Mouse (Mus musculus): ENCODE results near the gene Abca8b. TPM values are rescaled to one million over a fixed set of nuclear protein-coding genes. Genes with fewer than 3 reads are reported as not detected.

The Abca8b gene
- polyA plus RNA-seq, 1 experiment from 2014 or later: 0.46 TPM

DNA sequence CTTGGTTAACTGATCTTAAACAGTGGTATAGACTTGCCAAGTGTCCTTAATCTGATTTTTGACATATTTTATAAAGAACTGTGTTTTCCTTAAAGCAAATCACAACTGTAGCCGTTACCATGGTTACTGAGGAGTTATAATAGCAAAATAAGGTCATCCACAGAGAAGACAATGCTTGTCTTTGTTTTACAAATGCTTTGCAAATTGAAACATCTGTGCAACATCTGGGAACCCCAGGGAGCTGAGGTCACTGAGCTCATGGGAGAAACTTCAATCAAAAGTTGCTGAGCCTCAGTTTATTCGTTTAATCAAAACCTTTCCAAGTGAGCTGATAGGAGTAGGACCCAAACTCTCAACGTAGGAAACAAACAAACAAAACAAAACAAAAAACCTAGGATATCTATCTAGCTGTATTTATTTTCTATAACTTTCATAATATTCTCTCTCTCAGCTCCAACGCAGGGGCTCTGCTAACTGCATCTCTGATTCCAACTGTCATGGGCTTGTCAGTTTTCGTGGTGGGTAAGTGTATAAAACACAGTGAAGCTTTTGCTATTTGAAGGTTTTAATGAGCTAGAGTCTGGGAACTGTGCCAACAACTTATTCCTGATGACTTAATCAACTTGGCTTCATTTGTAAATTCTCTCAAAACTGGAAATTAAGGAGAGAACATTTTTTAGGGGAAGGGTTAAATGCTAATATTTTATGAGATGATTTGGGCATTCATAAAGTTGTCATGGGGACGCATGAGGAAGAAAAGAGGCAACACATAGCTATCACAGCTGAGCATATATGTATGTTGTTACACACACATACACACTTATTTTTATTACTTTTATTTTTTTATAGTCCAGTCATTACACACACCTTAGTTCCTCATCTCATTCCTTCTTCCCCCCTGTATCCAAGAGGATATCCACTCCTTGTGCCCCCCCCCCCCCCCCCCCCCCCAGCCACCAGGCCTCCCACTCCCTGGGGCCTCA lies 92.7 kb downstream of the Abca8b start:
- Histone ChIP-seq H3K4me2 (replicated peaks; ENCODE audit: low read depth, low read length) (no peak overlapping the region), H3K36me3 (ENCODE audit: control insufficient read depth, insufficient read depth, low read length) (no peaks in the 10 kb centered on the region), H3K27ac (ENCODE audit: low read depth, low read length) (no peak overlapping the region), H3K4me1 (ENCODE audit: control insufficient read depth, insufficient read depth, low read length) (no peaks in the 10 kb centered on the region), H3K9ac (ENCODE audit: low read depth, low read length) (no peak overlapping the region), H3K4me3 (ENCODE audit: low read length) (no peak overlapping the region), H3K27me3 (ENCODE audit: control insufficient read depth, insufficient read depth, low read length) (no peaks in the 10 kb centered on the region), H3K9me3 (ENCODE audit: control insufficient read depth, low read length) (no peaks in the 10 kb centered on the region)
- ATAC-seq (ENCODE audit: low FRiP score, low TSS enrichment): no peak
- 53% methylated on average over 6 of the region's 6 CpGs for WGBS

GRCm38 (mm10) chr11:109900491-109901241 lies 95.0 kb downstream of the Abca8b start:
- H3K27me3 ChIP-seq (ENCODE audit: control insufficient read depth, insufficient read depth, low read length): no peaks in the 10 kb centered on the region
- H3K36me3 ChIP-seq (ENCODE audit: control insufficient read depth, insufficient read depth, low read length): no peaks in the 10 kb centered on the region
- H3K4me2 ChIP-seq (replicated peaks; ENCODE audit: low read depth, low read length): no peak overlapping the region
- no peak overlapping the region for H3K4me3 ChIP-seq (ENCODE audit: low read length)
- 41% methylated on average over 4 of the region's 4 CpGs for WGBS
- no peaks in the 10 kb centered on the region for H3K9me3 ChIP-seq (ENCODE audit: control insufficient read depth, low read length)
- no peak for ATAC-seq (ENCODE audit: low FRiP score, low TSS enrichment)
- no peaks in the 10 kb centered on the region for H3K4me1 ChIP-seq (ENCODE audit: control insufficient read depth, insufficient read depth, low read length)
- H3K9ac ChIP-seq (ENCODE audit: low read depth, low read length): no peak overlapping the region
- H3K27ac ChIP-seq (ENCODE audit: low read depth, low read length): no peak overlapping the region

GRCm38 (mm10) chr11:109898791-109899467 lies 96.7 kb downstream of the Abca8b start:
- no peak overlapping the region for H3K4me3 ChIP-seq (ENCODE audit: low read length)
- no peaks in the 10 kb centered on the region for H3K4me1 ChIP-seq (ENCODE audit: control insufficient read depth, insufficient read depth, low read length)
- H3K9me3 ChIP-seq (ENCODE audit: control insufficient read depth, low read length): no peaks in the 10 kb centered on the region
- H3K9ac ChIP-seq (ENCODE audit: low read depth, low read length): no peak overlapping the region
- no peak overlapping the region for H3K4me2 ChIP-seq (replicated peaks; ENCODE audit: low read depth, low read length)
- no peaks in the 10 kb centered on the region for H3K27me3 ChIP-seq (ENCODE audit: control insufficient read depth, insufficient read depth, low read length)
- H3K36me3 ChIP-seq (ENCODE audit: control insufficient read depth, insufficient read depth, low read length): no peaks in the 10 kb centered on the region
- no peak for ATAC-seq (ENCODE audit: low FRiP score, low TSS enrichment)
- 88% methylated on average over 6 of the region's 6 CpGs for WGBS
- no peak overlapping the region for H3K27ac ChIP-seq (ENCODE audit: low read depth, low read length)

DNA sequence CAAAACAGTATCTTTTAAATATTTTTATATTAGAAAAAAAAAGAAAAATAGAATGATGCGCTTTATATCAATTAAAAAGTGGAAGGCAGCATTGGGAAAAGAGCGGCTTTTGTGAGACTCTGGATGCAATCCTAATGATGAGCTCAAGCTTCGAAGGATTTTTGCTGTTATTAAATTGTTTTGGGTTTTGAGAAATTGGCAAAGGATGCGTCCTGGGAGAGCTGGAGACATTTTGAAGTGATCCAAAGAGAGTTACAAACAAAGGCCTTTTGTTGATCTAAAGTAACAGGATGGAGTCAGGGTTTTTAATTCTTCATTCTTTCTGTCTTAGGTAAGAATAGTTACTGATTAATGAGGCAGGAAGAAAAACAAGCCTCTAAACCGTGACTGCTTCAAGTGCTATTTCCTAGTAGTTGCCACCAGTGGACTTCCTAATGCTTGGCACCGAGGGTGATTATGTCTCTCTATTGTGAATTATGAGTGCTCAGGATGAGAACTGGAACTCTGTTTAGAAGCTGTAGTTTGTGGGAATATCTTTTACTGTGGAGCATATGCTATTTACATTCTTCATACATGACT lies 99.6 kb downstream of the Abca8b start:
- Histone ChIP-seq H3K4me2 (replicated peaks; ENCODE audit: low read depth, low read length) (no peak overlapping the region), H3K4me3 (ENCODE audit: low read length) (no peak overlapping the region), H3K9me3 (ENCODE audit: control insufficient read depth, low read length) (no peaks in the 10 kb centered on the region), H3K4me1 (ENCODE audit: control insufficient read depth, insufficient read depth, low read length) (no peaks in the 10 kb centered on the region), H3K36me3 (ENCODE audit: control insufficient read depth, insufficient read depth, low read length) (no peaks in the 10 kb centered on the region), H3K9ac (ENCODE audit: low read depth, low read length) (no peak overlapping the region), H3K27me3 (ENCODE audit: control insufficient read depth, insufficient read depth, low read length) (no peaks in the 10 kb centered on the region), H3K27ac (ENCODE audit: low read depth, low read length) (no peak overlapping the region)
- ATAC-seq (ENCODE audit: low FRiP score, low TSS enrichment): no peak
- WGBS: 55% methylated on average over 6 of the region's 6 CpGs

DNA sequence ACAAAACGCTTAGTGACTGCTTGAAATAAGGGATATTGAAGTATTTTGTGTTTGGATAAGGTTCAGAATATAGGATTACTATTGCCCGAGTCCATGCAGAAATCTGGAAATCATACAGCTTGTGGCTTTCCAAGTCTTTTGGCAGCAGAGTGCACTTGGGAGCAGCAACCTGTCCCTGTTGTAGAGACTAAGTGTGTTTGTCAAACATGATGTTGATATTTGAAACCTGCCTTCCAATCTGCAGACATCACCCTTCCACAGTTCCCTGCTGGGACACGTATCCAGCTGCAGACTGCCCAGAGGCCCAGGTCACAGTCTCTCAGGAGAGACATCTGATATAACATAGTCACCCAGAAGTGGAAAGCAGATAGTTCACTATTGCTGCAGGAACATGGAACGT lies 100.1 kb downstream of the Abca8b start:
- Histone ChIP-seq H3K4me2 (replicated peaks; ENCODE audit: low read depth, low read length) (no peak overlapping the region), H3K27me3 (ENCODE audit: control insufficient read depth, insufficient read depth, low read length) (no peaks in the 10 kb centered on the region), H3K9ac (ENCODE audit: low read depth, low read length) (no peak overlapping the region), H3K4me3 (ENCODE audit: low read length) (no peak overlapping the region), H3K36me3 (ENCODE audit: control insufficient read depth, insufficient read depth, low read length) (no peaks in the 10 kb centered on the region), H3K9me3 (ENCODE audit: control insufficient read depth, low read length) (no peaks in the 10 kb centered on the region), H3K4me1 (ENCODE audit: control insufficient read depth, insufficient read depth, low read length) (no peaks in the 10 kb centered on the region), H3K27ac (ENCODE audit: low read depth, low read length) (no peak overlapping the region)
- ATAC-seq (ENCODE audit: low FRiP score, low TSS enrichment): no peak
- 56% methylated on average over 4 of the region's 4 CpGs for WGBS

DNA sequence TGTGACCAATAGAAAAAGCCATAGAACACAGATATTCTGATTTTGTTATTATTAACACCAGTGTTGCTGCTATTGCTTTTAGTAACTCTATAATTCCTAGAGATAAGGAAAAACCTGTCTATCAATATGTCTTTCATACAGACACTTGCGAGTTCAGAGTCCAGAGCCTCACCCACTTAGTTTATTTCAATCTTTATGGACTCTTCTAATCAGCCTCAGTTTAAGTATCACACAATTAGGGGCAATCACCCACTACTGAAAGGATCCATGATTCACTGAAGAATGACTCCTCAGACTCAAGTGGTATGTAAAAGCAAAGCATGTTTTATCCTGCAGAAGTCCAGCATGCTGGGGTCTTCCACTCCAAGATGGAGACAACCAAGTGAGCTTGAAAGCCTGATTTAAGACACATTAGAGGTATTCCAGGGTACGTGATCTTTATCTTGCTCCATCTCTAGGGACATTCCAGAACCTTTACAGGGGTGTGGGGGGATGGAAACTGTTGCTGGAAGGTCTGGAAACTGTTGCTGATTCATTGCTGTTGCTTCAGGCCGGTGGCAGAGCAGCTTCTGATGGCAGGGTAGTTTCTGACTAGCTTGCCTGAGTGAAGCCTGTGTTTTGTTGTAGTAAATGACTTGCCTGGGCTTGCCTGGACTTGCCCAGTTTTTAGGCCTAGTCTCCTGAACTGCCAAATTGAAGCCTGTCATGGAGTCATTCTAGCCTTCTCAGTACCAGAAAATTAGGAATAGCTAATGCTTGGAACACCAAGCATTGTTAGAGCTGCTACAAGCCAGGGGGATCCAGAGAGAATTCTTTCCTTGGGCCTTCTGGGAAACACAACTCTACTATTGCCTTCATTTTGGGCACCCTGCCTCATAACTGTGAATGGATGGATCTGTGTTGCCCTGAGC lies 101.5 kb downstream of the Abca8b start:
- 74% methylated on average over 3 of the region's 3 CpGs for WGBS
- no peaks in the 10 kb centered on the region for H3K36me3 ChIP-seq (ENCODE audit: control insufficient read depth, insufficient read depth, low read length)
- H3K27ac ChIP-seq (ENCODE audit: low read depth, low read length): no peak overlapping the region
- no peaks in the 10 kb centered on the region for H3K4me1 ChIP-seq (ENCODE audit: control insufficient read depth, insufficient read depth, low read length)
- H3K27me3 ChIP-seq (ENCODE audit: control insufficient read depth, insufficient read depth, low read length): no peaks in the 10 kb centered on the region
- no peaks in the 10 kb centered on the region for H3K9me3 ChIP-seq (ENCODE audit: control insufficient read depth, low read length)
- no peak for ATAC-seq (ENCODE audit: low FRiP score, low TSS enrichment)
- H3K4me2 ChIP-seq (replicated peaks; ENCODE audit: low read depth, low read length): no peak overlapping the region
- no peak overlapping the region for H3K4me3 ChIP-seq (ENCODE audit: low read length)
- H3K9ac ChIP-seq (ENCODE audit: low read depth, low read length): no peak overlapping the region

DNA sequence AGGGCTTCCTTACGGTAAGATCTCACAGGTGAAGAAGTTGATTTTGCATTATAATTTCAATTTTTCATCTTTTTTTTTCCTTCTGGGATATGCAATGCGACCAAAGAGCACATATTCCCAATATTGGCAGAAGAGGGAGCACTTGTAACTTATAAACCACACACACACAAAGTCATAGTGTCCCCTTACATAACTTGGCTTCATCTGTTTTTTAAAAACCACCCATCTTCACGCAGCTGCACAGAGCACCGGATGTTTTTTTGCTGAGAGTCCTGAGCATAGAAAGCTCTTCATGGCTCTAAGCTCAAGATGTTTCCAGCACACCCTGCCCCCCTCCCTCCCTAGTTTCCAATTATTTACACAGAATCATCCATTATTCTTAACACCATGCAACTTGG lies 103.7 kb downstream of the Abca8b start:
- H3K4me2 ChIP-seq (replicated peaks; ENCODE audit: low read depth, low read length): no peak overlapping the region
- H3K27me3 ChIP-seq (ENCODE audit: control insufficient read depth, insufficient read depth, low read length): no peaks in the 10 kb centered on the region
- no peaks in the 10 kb centered on the region for H3K36me3 ChIP-seq (ENCODE audit: control insufficient read depth, insufficient read depth, low read length)
- no peak overlapping the region for H3K9ac ChIP-seq (ENCODE audit: low read depth, low read length)
- H3K27ac ChIP-seq (ENCODE audit: low read depth, low read length): no peak overlapping the region
- no peak for ATAC-seq (ENCODE audit: low FRiP score, low TSS enrichment)
- no peaks in the 10 kb centered on the region for H3K9me3 ChIP-seq (ENCODE audit: control insufficient read depth, low read length)
- 77% methylated on average over 4 of the region's 4 CpGs for WGBS
- H3K4me3 ChIP-seq (ENCODE audit: low read length): no peak overlapping the region
- no peaks in the 10 kb centered on the region for H3K4me1 ChIP-seq (ENCODE audit: control insufficient read depth, insufficient read depth, low read length)

GRCm38 (mm10) chr11:109891371-109891988 lies 104.2 kb downstream of the Abca8b start:
- Histone ChIP-seq H3K4me2 (replicated peaks; ENCODE audit: low read depth, low read length) (no peak overlapping the region), H3K4me3 (ENCODE audit: low read length) (no peak overlapping the region), H3K27me3 (ENCODE audit: control insufficient read depth, insufficient read depth, low read length) (no peaks in the 10 kb centered on the region), H3K4me1 (ENCODE audit: control insufficient read depth, insufficient read depth, low read length) (no peaks in the 10 kb centered on the region), H3K27ac (ENCODE audit: low read depth, low read length) (no peak overlapping the region), H3K9me3 (ENCODE audit: control insufficient read depth, low read length) (no peaks in the 10 kb centered on the region), H3K9ac (ENCODE audit: low read depth, low read length) (no peak overlapping the region), H3K36me3 (ENCODE audit: control insufficient read depth, insufficient read depth, low read length) (no peaks in the 10 kb centered on the region)
- 89% methylated on average over 8 of the region's 8 CpGs for WGBS
- no peak for ATAC-seq (ENCODE audit: low FRiP score, low TSS enrichment)
